Mouse (Mus musculus): Measurements from ENCODE around the gene Kir3dl1. TPM values are rescaled to one million over a fixed set of nuclear protein-coding genes. Genes with fewer than 3 reads are reported as not detected.

Gene Kir3dl1
- polyA plus RNA-seq (2012; rRNA removed) = not detected in 2 replicates

DNA sequence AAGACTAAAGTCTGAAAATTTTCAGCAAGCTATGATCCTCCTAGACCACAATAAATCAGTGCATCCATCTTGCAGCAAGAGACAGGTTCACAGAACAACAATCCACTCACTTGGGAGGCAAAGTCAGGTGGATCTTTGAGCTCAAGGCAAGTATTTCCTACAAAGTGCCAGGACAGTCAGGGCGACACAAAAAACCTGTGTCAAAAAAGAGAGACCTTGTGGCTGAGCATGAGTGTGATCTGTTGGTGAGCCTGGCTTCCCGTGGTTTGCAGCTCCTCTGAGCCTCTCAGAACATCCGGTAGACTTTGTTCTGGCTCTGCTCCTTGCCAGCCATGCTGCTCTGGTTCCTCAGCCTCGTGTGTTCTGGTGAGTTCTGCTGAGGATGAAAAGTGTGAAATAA lies at the start of gene Kir3dl1:
Gene Kir3dl1, plus strand, starts transcription at position 301 of the 400 bp plus-strand sequence.

DNA sequence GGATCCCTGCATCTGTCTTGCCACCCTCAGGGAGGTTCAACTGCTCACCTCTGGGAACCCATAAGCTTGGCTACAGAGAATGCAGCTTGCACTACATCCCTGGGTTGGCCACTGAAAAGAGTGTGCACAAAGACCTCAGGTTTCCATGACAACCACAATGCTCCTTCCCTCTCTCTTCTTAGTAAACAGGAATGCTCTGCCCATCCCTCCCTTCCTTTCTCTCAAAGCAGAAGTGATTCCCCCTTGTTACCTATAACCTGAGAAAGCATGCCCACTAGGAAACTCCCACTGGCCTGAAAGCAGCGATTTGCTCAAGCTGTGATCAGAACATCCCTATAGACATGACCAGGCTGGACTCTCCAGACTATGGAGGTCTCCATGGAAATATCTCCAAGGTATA lies 26.2 kb downstream of the Kir3dl1 start, which contains the start of gene Kir3dl2:
Gene Kir3dl2, minus strand, starts transcription at position 101 of the 400 bp plus-strand sequence.

Other genes starting within 250 kb of the Kir3dl1 start
- gene Bex3, start 247.7 kb upstream of the Kir3dl1 start, polyA plus RNA-seq (2012; rRNA removed) = 22.1 TPM in 2 replicates
- gene Kir3dl2, start 26.1 kb downstream of the Kir3dl1 start, polyA plus RNA-seq (2012; rRNA removed) = not detected in 2 replicates
- 2.7 TPM in 2 replicates for gene Tceal3, start 72.8 kb downstream of the Kir3dl1 start, polyA plus RNA-seq (2012; rRNA removed)
- gene Tceal1, start 190.0 kb downstream of the Kir3dl1 start, polyA plus RNA-seq (2012; rRNA removed) = 0.29 and 0.61 TPM in 2 replicates
- 19.8 and 29.0 TPM in 2 replicates for gene Morf4l2, start 225.7 kb downstream of the Kir3dl1 start, polyA plus RNA-seq (2012; rRNA removed)

Data from colon, adult 2 months (tissue).